Mouse (Mus musculus): ENCODE measurements at regions not wholly inside any gene's neighbourhood (a gene's known extent, or its start where the extent isn't known, plus 50 kb on each side); places are given as distances from the start of the nearest gene placed in this dataset.

DNA sequence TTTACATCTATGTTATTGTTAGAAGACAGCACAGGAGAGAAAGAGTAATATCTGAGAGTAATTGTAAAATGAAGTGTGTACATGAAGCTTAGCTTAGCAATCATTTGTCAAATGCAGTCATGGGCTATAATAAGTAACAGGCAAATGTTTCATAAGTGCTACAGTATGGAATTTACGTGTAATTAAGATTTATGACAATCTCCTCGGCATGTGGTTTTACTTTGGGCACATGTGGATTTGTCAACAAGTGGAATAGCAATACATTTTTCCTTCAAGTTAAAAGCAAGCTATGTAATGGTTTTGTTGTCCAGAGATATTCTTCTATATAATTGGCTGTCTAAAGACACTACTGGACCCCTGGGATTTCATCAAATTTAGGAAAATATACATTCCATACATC lies 577.9 kb upstream of the N6amt1 start:
- H3K4me2 ChIP-seq (replicated peaks) = no peak overlapping the region
- WGBS = 22% methylated on average over 2 of the region's 2 CpGs
- no peak overlapping the region for H3K27ac ChIP-seq (replicated peaks)

DNA sequence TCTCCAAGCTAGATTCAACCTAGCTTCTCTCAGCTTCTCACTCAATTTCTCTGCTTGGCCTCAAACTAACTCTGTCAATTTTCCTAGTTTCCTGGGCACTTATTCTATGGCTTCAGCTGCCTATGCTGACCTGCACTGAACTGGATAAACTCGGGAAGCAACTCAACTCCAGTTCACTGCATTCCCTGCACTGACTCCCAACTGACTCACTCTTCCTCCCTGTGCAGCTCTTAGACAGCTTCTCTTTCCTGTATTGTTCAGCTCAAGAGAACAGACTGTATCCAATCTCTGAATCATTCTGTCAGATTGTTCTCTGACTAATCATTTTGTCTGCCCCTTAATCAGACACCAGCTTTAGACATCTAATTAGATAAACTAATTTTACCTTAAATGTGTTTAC lies 581.4 kb upstream of the N6amt1 start:
- 59% methylated on average over 1 of the region's 1 CpGs for WGBS
- H3K4me2 ChIP-seq (replicated peaks) = no peak overlapping the region
- H3K4me3 ChIP-seq (replicated peaks) = no peak overlapping the region
- H3K4me1 ChIP-seq = no peaks in the 10 kb centered on the region
- H3K27me3 ChIP-seq = no peaks in the 10 kb centered on the region
- H3K27ac ChIP-seq (replicated peaks) = no peak overlapping the region
- no peaks in the 10 kb centered on the region for H3K36me3 ChIP-seq
- no peak overlapping the region for H3K9ac ChIP-seq
- no peak for ATAC-seq (ENCODE audit: insufficient number of reproducible peaks, low FRiP score, low TSS enrichment, low read depth)
- no peaks in the 10 kb centered on the region for H3K9me3 ChIP-seq (replicated peaks)

More for the DNA sequence above, 577.9 kb upstream of the N6amt1 start:
- Histone ChIP-seq H3K4me1 (no peaks in the 10 kb centered on the region), H3K36me3 (no peaks in the 10 kb centered on the region), H3K9ac (no peak overlapping the region), H3K9me3 (replicated peaks) (no peaks in the 10 kb centered on the region), H3K4me3 (replicated peaks) (no peak overlapping the region), H3K27me3 (no peaks in the 10 kb centered on the region)
- no peak for ATAC-seq (ENCODE audit: insufficient number of reproducible peaks, low FRiP score, low TSS enrichment, low read depth)

DNA sequence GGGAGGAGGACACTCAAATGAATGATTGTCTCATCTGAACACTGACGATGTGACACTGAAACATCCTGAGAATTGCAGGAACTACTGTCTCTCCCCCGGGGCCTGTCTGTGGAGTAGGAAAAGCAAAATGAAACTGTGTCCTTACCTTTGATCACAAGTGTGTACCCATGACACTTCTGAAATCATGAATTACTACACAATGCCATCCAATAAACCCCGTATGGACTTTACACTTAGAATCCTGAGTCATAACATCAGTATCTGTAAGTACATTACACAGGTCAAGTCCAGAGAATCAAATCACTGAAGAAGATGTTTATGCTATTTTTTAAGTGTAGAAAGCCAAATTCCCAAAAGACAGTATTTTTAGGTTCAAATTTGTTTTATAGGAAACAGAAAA lies 585.1 kb upstream of the N6amt1 start:
- H3K4me2 ChIP-seq (replicated peaks) = no peak overlapping the region
- ATAC-seq (ENCODE audit: insufficient number of reproducible peaks, low FRiP score, low TSS enrichment, low read depth) = no peak
- H3K36me3 ChIP-seq = no peaks in the 10 kb centered on the region
- no peak overlapping the region for H3K27ac ChIP-seq (replicated peaks)
- H3K4me3 ChIP-seq (replicated peaks) = no peak overlapping the region
- peaks cover 5% of the 10 kb centered on the region; the same call in 1 of the 2 replicates for H3K4me1 ChIP-seq
- no peaks in the 10 kb centered on the region for H3K9me3 ChIP-seq (replicated peaks)
- WGBS = 69% methylated on average over 3 of the region's 3 CpGs
- no peak overlapping the region for H3K9ac ChIP-seq
- no peaks in the 10 kb centered on the region for H3K27me3 ChIP-seq

DNA sequence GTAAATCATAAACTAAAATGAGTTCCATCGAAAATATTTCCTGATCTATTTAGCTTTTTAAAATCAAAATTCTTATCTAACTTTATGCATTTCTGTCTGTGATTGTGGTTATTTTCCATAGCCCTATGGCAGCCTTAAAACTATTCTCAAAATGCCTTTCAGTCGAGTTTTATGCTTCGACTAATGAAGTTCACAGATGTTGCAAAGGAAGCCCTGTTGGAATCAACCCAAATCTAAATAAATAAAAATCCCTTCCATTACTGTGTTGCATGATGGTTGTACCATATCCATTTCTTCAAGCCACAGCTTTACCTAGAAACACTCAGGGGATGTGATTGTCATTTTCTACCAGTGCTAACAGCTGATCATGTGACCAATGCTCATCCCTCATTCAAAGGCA lies 585.6 kb upstream of the N6amt1 start:
- peaks cover 5% of the 10 kb centered on the region; the same call in 1 of the 2 replicates for H3K4me1 ChIP-seq
- no peak for ATAC-seq (ENCODE audit: insufficient number of reproducible peaks, low FRiP score, low TSS enrichment, low read depth)
- no peak overlapping the region for H3K27ac ChIP-seq (replicated peaks)
- 39% methylated on average over 3 of the region's 3 CpGs for WGBS
- no peak overlapping the region for H3K4me3 ChIP-seq (replicated peaks)
- H3K4me2 ChIP-seq (replicated peaks) = no peak overlapping the region
- H3K9ac ChIP-seq = no peak overlapping the region
- H3K27me3 ChIP-seq = no peaks in the 10 kb centered on the region
- H3K9me3 ChIP-seq (replicated peaks) = no peaks in the 10 kb centered on the region
- no peaks in the 10 kb centered on the region for H3K36me3 ChIP-seq

DNA sequence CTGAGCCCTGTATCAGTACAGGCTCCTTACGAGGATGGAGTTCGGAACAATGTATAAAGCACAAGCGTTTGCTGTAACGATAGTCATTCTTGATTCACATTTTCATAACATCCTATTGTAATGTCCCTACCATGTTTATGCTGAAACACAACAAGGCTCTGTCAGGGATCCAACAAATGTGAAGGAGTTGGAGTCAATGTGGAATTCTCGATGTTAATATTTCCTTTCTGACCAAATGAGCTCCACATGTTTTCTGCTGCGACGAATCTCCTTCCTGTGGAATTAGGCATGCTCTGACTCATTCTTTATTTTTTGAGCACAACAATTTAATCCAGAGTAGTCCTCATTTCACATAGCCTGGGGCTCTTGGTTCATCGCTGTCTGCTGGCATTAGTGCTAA lies 588.0 kb upstream of the N6amt1 start:
- H3K4me1 ChIP-seq = peaks cover 5% of the 10 kb centered on the region; the same call in 1 of the 2 replicates
- no peaks in the 10 kb centered on the region for H3K9me3 ChIP-seq (replicated peaks)
- no peaks in the 10 kb centered on the region for H3K36me3 ChIP-seq
- peak overlapping the region; percentile 83 for H3K27ac ChIP-seq (replicated peaks)
- H3K9ac ChIP-seq = no peak overlapping the region
- ATAC-seq (ENCODE audit: insufficient number of reproducible peaks, low FRiP score, low TSS enrichment, low read depth) = peak; percentile 63
- WGBS = 35% methylated on average over 8 of the region's 8 CpGs
- H3K4me3 ChIP-seq (replicated peaks) = no peak overlapping the region
- H3K4me2 ChIP-seq (replicated peaks) = no peak overlapping the region
- no peaks in the 10 kb centered on the region for H3K27me3 ChIP-seq

DNA sequence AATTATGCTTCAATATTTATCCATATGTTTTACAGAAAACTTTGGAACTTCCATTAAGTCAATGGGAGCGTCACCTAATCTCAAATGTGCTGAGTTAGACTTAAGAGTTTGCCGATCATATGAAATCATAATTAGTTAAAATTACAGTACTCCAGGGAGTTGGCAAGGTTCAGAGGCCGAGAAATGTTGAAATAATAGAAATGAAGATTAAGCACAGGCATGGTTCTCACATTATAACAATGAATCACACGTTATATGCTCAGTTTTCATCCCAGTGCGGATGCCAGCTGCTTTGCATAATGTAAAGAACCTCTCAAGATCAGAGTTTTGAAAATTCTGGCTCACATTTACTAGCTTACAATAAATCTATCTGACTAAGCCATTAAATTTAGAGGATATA lies 612.7 kb upstream of the N6amt1 start:
- H3K27me3 ChIP-seq = no peaks in the 10 kb centered on the region
- 35% methylated on average over 5 of the region's 5 CpGs for WGBS
- H3K27ac ChIP-seq (replicated peaks) = no peak overlapping the region
- no peak overlapping the region for H3K9ac ChIP-seq
- H3K36me3 ChIP-seq = no peaks in the 10 kb centered on the region
- H3K4me2 ChIP-seq (replicated peaks) = no peak overlapping the region
- no peak overlapping the region for H3K4me3 ChIP-seq (replicated peaks)
- no peaks in the 10 kb centered on the region for H3K9me3 ChIP-seq (replicated peaks)
- H3K4me1 ChIP-seq = no peaks in the 10 kb centered on the region
- no peak for ATAC-seq (ENCODE audit: insufficient number of reproducible peaks, low FRiP score, low TSS enrichment, low read depth)

DNA sequence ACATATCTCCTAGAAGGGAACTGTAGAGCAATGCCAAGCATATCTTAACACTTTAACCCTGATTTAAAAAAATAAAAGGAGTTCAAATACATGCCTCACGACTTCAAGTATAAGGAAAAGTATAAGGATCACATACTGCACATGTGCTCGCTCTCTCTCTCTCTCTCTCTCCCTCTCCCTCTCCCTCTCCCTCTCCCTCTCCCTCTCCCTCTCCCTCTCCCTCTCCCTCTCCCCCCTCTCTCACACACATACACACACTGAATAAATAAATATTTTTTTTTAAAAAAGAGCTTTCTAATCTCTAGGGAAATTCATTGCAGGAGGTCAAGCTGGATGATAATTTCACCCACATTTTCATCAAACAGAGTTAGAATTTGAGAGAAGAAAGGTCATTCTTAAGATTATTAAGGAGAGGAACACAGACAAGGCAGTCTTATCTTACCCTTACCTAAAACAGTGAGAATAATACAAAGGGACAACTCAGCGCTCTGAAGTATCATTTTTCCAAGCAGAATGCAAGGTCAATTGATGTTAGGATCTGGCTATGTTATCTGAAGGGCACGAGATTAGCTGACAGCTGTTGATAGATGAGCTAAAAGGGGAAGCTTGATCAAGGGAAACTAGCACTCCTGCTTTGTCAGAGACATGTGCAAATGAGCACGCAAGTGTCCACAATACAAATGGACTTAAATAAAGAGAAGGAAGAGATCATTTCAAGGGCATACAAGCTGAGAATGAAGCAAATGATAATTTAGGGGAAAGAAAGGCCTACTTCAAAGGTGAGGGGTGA lies 634.8 kb upstream of the N6amt1 start:
- Histone ChIP-seq H3K4me1 (no peaks in the 10 kb centered on the region), H3K9me3 (replicated peaks) (no peaks in the 10 kb centered on the region), H3K9ac (no peak overlapping the region), H3K4me3 (replicated peaks) (no peak overlapping the region), H3K27ac (replicated peaks) (no peak overlapping the region), H3K4me2 (replicated peaks) (no peak overlapping the region), H3K36me3 (no peaks in the 10 kb centered on the region), H3K27me3 (no peaks in the 10 kb centered on the region)
- no peak for ATAC-seq (ENCODE audit: insufficient number of reproducible peaks, low FRiP score, low TSS enrichment, low read depth)
- 52% methylated on average over 5 of the region's 5 CpGs for WGBS

DNA sequence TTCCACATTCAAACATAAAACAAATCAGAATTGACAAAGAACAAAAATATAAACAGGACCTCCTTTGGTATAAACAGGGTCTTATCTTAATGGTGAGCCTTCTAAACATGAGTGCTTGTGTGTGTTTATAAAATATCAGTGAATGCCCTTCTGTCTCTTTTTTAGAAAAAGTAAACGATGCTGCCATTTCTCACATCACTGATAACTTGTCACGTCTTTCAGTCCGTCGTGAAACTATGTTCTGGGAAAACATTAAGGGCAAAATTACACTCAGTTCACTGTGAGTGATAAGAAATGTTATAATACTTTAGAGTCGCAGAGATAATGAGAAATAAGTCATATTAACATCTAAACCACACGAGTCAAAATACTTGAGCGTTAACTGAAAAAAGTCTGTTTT lies 635.6 kb upstream of the N6amt1 start:
- no peak overlapping the region for H3K27ac ChIP-seq (replicated peaks)
- no peak overlapping the region for H3K9ac ChIP-seq
- no peak overlapping the region for H3K4me2 ChIP-seq (replicated peaks)
- ATAC-seq (ENCODE audit: insufficient number of reproducible peaks, low FRiP score, low TSS enrichment, low read depth) = no peak
- H3K36me3 ChIP-seq = no peaks in the 10 kb centered on the region
- H3K4me3 ChIP-seq (replicated peaks) = no peak overlapping the region
- no peaks in the 10 kb centered on the region for H3K9me3 ChIP-seq (replicated peaks)
- no peaks in the 10 kb centered on the region for H3K4me1 ChIP-seq
- H3K27me3 ChIP-seq = no peaks in the 10 kb centered on the region
- 82% methylated on average over 7 of the region's 7 CpGs for WGBS

DNA sequence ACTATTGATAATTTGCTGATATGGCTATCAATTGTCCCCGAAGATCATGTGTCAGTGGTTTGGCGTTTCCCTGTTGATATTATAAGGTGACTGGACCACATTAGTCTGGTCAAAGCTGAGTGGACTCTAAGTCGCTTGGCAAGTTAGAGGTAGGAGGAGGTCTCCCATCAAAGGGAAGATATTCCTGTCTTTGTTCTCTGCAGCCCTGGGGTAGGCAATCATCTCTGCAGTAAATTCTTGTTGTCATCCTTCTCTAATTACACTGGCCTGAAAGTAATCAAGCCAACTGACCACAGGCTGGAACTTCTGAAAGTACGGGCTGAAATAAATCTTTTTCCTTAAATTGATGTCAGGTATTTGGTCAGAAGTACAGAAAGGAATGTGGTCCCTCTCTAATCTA lies 652.3 kb upstream of the N6amt1 start:
- no peak overlapping the region for H3K9ac ChIP-seq
- H3K9me3 ChIP-seq (replicated peaks) = no peaks in the 10 kb centered on the region
- H3K4me2 ChIP-seq (replicated peaks) = no peak overlapping the region
- H3K4me1 ChIP-seq = no peaks in the 10 kb centered on the region
- no peaks in the 10 kb centered on the region for H3K27me3 ChIP-seq
- H3K4me3 ChIP-seq (replicated peaks) = no peak overlapping the region
- WGBS = 30% methylated on average over 4 of the region's 4 CpGs
- no peak overlapping the region for H3K27ac ChIP-seq (replicated peaks)
- no peak for ATAC-seq (ENCODE audit: insufficient number of reproducible peaks, low FRiP score, low TSS enrichment, low read depth)
- no peaks in the 10 kb centered on the region for H3K36me3 ChIP-seq

DNA sequence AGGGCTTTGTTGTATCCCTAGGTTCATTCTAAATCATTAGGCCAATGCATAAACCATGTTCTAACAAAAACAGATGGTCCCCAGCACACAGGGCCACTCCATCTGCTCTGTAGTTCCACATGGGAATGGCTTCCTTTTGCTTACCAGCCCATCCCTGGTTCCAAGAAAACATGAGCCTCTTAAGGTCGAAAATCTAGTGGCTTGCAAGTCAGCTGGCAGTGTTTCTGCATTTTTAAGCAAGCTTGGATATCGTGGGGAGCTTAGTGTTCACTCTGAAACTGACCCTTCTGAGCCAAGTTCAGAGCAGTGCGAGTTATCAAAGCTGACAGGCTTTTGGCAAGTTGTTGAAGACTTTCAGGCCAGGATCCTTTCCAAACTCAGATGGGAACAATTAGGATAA lies 659.5 kb upstream of the N6amt1 start:
- 0 out of 2 replicates have a peak, but pooled peaks cover 3% of the 10 kb centered on the region for H3K4me1 ChIP-seq
- H3K27me3 ChIP-seq = no peaks in the 10 kb centered on the region
- no peak overlapping the region for H3K4me3 ChIP-seq (replicated peaks)
- no peak overlapping the region for H3K4me2 ChIP-seq (replicated peaks)
- H3K27ac ChIP-seq (replicated peaks) = no peak overlapping the region
- peak; percentile 65 for ATAC-seq (ENCODE audit: insufficient number of reproducible peaks, low FRiP score, low TSS enrichment, low read depth)
- no peak overlapping the region for H3K9ac ChIP-seq
- WGBS = 16% methylated on average over 3 of the region's 3 CpGs
- H3K36me3 ChIP-seq = no peaks in the 10 kb centered on the region
- no peaks in the 10 kb centered on the region for H3K9me3 ChIP-seq (replicated peaks)

DNA sequence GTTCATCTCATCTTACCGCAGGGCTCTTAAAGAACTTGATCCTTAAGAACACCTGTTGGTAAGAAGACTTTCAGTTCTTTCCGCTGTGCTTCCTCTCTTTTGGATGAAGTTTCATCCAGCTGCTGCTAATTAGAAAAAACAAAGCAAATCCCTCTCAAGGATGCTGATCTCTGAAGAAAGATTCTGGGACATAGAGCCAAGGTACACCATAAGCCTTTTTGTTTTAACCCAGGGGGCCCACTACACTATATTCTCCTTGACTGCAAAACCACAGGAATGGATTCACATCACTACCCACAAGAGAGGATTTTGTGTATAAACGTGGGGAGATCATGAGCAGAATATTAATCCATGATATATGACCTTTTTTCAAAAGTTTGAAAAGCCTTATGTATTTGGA lies 694.8 kb upstream of the N6amt1 start:
- Histone ChIP-seq H3K4me1 (no peaks in the 10 kb centered on the region), H3K4me2 (replicated peaks) (no peak overlapping the region), H3K36me3 (no peaks in the 10 kb centered on the region), H3K4me3 (replicated peaks) (no peak overlapping the region), H3K9me3 (replicated peaks) (no peaks in the 10 kb centered on the region), H3K27me3 (no peaks in the 10 kb centered on the region), H3K9ac (no peak overlapping the region), H3K27ac (replicated peaks) (no peak overlapping the region)
- no peak for ATAC-seq (ENCODE audit: insufficient number of reproducible peaks, low FRiP score, low TSS enrichment, low read depth)
- 30% methylated on average over 3 of the region's 3 CpGs for WGBS

DNA sequence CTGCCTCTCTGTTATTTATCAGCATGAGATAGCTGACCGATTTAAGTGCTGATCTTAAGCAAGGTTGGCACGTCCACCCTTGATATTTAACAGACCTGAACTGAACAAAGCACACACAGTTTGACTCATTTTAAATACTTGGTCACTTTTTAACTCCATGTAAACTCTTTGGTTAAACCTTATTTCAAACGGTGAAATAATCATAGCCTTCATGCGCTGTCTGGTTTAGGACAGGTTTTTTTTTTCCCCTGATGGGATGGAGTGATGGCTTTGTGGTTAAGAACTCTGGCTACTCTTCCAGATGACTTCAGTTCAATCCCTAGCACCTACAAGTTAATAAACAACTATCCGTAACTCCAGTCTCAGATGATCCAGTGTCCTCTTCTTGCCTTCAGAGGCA lies 706.7 kb upstream of the N6amt1 start:
- 78% methylated on average over 5 of the region's 5 CpGs for WGBS
- no peaks in the 10 kb centered on the region for H3K27me3 ChIP-seq
- no peak overlapping the region for H3K27ac ChIP-seq (replicated peaks)
- no peak for ATAC-seq (ENCODE audit: insufficient number of reproducible peaks, low FRiP score, low TSS enrichment, low read depth)
- H3K4me2 ChIP-seq (replicated peaks) = no peak overlapping the region
- no peaks in the 10 kb centered on the region for H3K36me3 ChIP-seq
- no peaks in the 10 kb centered on the region for H3K9me3 ChIP-seq (replicated peaks)
- no peaks in the 10 kb centered on the region; the same call in 1 of the 2 replicates for H3K4me1 ChIP-seq
- H3K9ac ChIP-seq = no peak overlapping the region
- no peak overlapping the region for H3K4me3 ChIP-seq (replicated peaks)
